ENCODE assay signal across 8 mouse cellular contexts in genomic region chr13:107888571-107889451, GRCm38 (mm10).
DNase-seq lines count a peak whose midpoint lies in the region; ATAC-seq lines count a peak whose summit lies in the region.

No protein-coding gene starts in this region.

- H3K27me3 ChIP-seq in forebrain, embryonic 13.5 days, result peaks cover 9% of the 10 kb centered on the region
- no peaks in the 10 kb centered on the region for H3K27me3 ChIP-seq in lung, embryonic 15.5 days

- peak overlapping the region; percentile 71 for H3K4me2 ChIP-seq in forebrain, embryonic 13.5 days
- peak overlapping the region; percentile 82 for H3K4me2 ChIP-seq in lung, embryonic 15.5 days

- peak overlapping the region; percentile 97 for H3K27ac ChIP-seq in forebrain, embryonic 13.5 days
- H3K27ac ChIP-seq in lung, embryonic 15.5 days, result peak overlapping the region; percentile 98

- H3K9ac ChIP-seq in forebrain, embryonic 13.5 days, result peak overlapping the region; percentile 98
- H3K9ac ChIP-seq in lung, embryonic 15.5 days, result peak overlapping the region; percentile 88

- ATAC-seq in forebrain, embryonic 13.5 days, result no peak
- no peak for ATAC-seq in lung, embryonic 15.5 days (ENCODE audit: borderline replicate concordance, extremely low read depth, low FRiP score, low TSS enrichment)

- peaks cover 31% of the 10 kb centered on the region for H3K4me1 ChIP-seq in forebrain, embryonic 13.5 days
- peaks cover 31% of the 10 kb centered on the region for H3K4me1 ChIP-seq in lung, embryonic 15.5 days

- peak overlapping the region; percentile 95 for H3K4me3 ChIP-seq in forebrain, embryonic 13.5 days
- H3K4me3 ChIP-seq in lung, embryonic 15.5 days, result peak overlapping the region; percentile 93

- H3K9me3 ChIP-seq in forebrain, embryonic 13.5 days (replicated peaks), result no peaks in the 10 kb centered on the region
- H3K9me3 ChIP-seq in lung, embryonic 15.5 days, result no peaks in the 10 kb centered on the region

- intact Hi-C loops in heart, postnatal 10 days (cut with DNase I), result loop anchor here (5.0 kb wide), 4 partner anchors 42 to 427 kb away; no protein-coding TSS in a partner anchor

- peak; percentile 39 for DNase-seq in A20 (ENCODE audit: low read depth, low spot score)
- DNase-seq in adrenal gland, postnatal 4 days (ENCODE audit: low spot score in 2 of 2), result peak; percentile 40 to 55
- DNase-seq in heart, postnatal 10 days, result peak; percentile 71 to 74
- peak; percentile 32 to 38 for DNase-seq in layer of hippocampus, adult 18-20 months (ENCODE audit: low spot score in 2 of 2)
- peak; percentile 31 for DNase-seq in ovary, postnatal 14 days (ENCODE audit: low spot score)
- DNase-seq in thymus, postnatal 36 days, result peak; percentile 54 to 68

- no peaks in the 10 kb centered on the region for H3K36me3 ChIP-seq in forebrain, embryonic 13.5 days (ENCODE audit: poor library complexity, severe bottlenecking)
- no peaks in the 10 kb centered on the region for H3K36me3 ChIP-seq in lung, embryonic 15.5 days

- 0% methylated on average over 72 of the region's 127 CpGs for WGBS in forebrain, embryonic 13.5 days
- under 1% methylated on average over 88 of the region's 127 CpGs for WGBS in lung, embryonic 15.5 days
